Mouse (Mus musculus): ENCODE measurements around the gene Lhx2.

The Lhx2 gene

DNA sequence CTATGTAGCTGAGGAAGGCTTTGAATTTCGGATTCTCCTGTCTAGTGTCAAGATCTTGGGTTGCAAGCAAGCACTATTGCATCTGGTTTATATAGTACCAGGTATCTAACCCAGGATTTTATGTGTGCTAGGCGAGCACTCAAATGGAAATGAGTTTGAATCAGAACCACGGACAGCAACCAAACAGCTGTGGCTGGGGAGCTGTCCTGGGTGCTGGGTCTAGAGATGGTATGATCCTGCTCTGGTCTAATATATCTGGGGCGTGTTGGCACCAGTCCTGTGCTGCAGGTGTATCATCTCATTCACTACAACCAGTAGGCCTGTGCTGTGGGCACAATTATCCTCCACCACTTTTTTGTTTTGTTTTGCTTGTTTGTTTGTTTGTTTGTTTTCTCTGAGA lies 78.9 kb downstream of the Lhx2 start:
- peak; percentile 64 for DNase-seq
